Mouse (Mus musculus) MEL (cell line): Measurements from ENCODE around the gene 1700003F12Rik.

Source experiments
- CHD1 ChIP-seq: IDR thresholded peaks from 2 replicates; pipeline ENCODE4 v1.6.1; 2012; ENCODE audit warnings: low read depth, mild to moderate bottlenecking, inconsistent platforms, low read length, improper control_type of control experiment
- ELF1 ChIP-seq: IDR thresholded peaks from 2 replicates; pipeline ENCODE4 v1.6.1; 2014; ENCODE audit warnings: low read depth, mild to moderate bottlenecking, inconsistent platforms, low read length, improper control_type of control experiment, moderate library complexity
- MEF2A ChIP-seq: IDR thresholded peaks from 2 replicates; pipeline ENCODE4 v1.6.1; 2014; ENCODE audit warnings: low read depth, mild to moderate bottlenecking, inconsistent platforms, low read length, improper control_type of control experiment; ENCODE audit not compliant: poor library complexity, insufficient replicate concordance, severe bottlenecking; ENCODE audit errors: extremely low read depth
- NRF1 ChIP-seq: IDR thresholded peaks from 2 replicates; pipeline ENCODE4 v1.6.1; 2014; ENCODE audit warnings: low read depth, mild to moderate bottlenecking, inconsistent platforms, low read length, improper control_type of control experiment, moderate library complexity; ENCODE audit not compliant: poor library complexity, insufficient read depth, severe bottlenecking
- POLR2A ChIP-seq, 2 experiments: IDR thresholded peaks; 2 replicates each; pipeline ENCODE4 v1.6.1; 2011 to 2012; ENCODE audit warnings: low read length in 2 of 2, mild to moderate bottlenecking in 2 of 2, control low read depth in 1 of 2, improper control_type of control experiment in 1 of 2, low read depth in 1 of 2, moderate library complexity in 1 of 2; ENCODE audit not compliant: control insufficient read depth in 1 of 2, insufficient read depth in 1 of 2, poor library complexity in 1 of 2
- ZMIZ1 ChIP-seq: IDR thresholded peaks from 2 replicates; pipeline ENCODE4 v1.6.1; 2012; ENCODE audit warnings: low read depth, mild to moderate bottlenecking, inconsistent platforms, low read length, improper control_type of control experiment, moderate library complexity

DNA sequence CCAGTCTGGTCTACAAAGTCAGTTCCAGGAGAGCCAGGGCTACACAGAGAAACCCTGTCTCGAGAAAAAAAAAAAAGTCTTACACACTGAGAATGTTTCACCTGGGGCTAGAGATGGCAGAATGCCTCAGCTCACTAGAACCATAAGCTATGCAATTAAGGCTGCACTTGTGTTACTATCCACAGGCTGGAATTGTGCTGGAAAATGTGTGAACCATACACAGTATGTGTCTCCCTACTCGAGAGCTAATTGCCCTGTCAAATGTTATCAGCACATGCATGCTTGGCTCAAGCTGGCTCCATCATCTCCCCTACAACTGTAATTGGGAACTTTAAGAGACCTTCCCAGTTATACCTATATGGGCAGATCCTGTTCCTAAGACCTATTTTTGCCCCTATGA lies 4.1 kb downstream of the 1700003F12Rik start:
- no peak for TF ChIP-seq MEF2A
- TF ChIP-seq ELF1 = no peak
- no peak for TF ChIP-seq CHD1
- TF ChIP-seq POLR2A (IDR thresholded peaks at IDR 0.05; ENCODE audit: control insufficient read depth in 1 of 2, insufficient read depth in 1 of 2, low read depth in 1 of 2, low read length in 2 of 2, poor library complexity in 1 of 2) = no peak; a peak in 1 of 4 replicates
- no peak for TF ChIP-seq NRF1
- no peak for TF ChIP-seq ZMIZ1
